Mouse (Mus musculus): ENCODE data around the gene Eps15l1.

GRCm38 (mm10) chr8:72347553-72347952 lies 73.7 kb downstream of the Eps15l1 start:
- TF ChIP-seq CTCF (IDR thresholded peaks at IDR 0.05; ENCODE audit: control insufficient read depth, insufficient read depth, insufficient replicate concordance, low read depth, low read length) (no peak), POLR2A (IDR thresholded peaks at IDR 0.05; ENCODE audit: control insufficient read depth, low read depth, low read length) (no peak)

All from testis, adult 2 months (tissue).